Mouse (Mus musculus) lung, embryonic 14.5 days (tissue): ENCODE results near the gene Dnmt1. TPM values are rescaled to one million over a fixed set of nuclear protein-coding genes. Genes with fewer than 3 reads are reported as not detected.

Source experiments
- ATAC-seq: fragments of 200-750 bp; cut with Nextera tagmentation; 2 replicates; pipeline ENCODE4 v1.8.0; 2017; ENCODE audit warnings: mild to moderate bottlenecking, moderate TSS enrichment, moderate library complexity; ENCODE audit not compliant: insufficient read depth
- DNase-seq: peaks from one replicate; pipeline ENCODE4 v3.0.0-alpha.2; 2015
- H3K27ac ChIP-seq: fragments of 300-500 bp; sonication (generic); 2 replicates; pipeline ENCODE4 v1.5.1; 2014; ENCODE audit warnings: low read depth, mild to moderate bottlenecking, moderate library complexity
- H3K27me3 ChIP-seq: fragments of 300-500 bp; sonication (generic); 2 replicates; pipeline ENCODE4 v1.6.1; 2014; ENCODE audit warnings: low read length, control low read depth; ENCODE audit not compliant: insufficient read depth
- H3K36me3 ChIP-seq: fragments of 300-500 bp; sonication (generic); 2 replicates; pipeline ENCODE4 v1.6.1; 2014; ENCODE audit warnings: control low read depth; ENCODE audit not compliant: insufficient read depth
- H3K4me1 ChIP-seq: fragments of 300-500 bp; sonication (generic); 2 replicates; pipeline ENCODE4 v1.6.1; 2014; ENCODE audit warnings: antibody characterized with exemption, control low read depth; ENCODE audit not compliant: insufficient read depth
- H3K4me2 ChIP-seq: fragments of 300-500 bp; sonication (generic); 2 replicates; pipeline ENCODE4 v1.6.1; 2014; ENCODE audit warnings: mild to moderate bottlenecking
- H3K4me3 ChIP-seq: fragments of 300-500 bp; sonication (generic); 2 replicates; pipeline ENCODE4 v1.5.1; 2014; ENCODE audit warnings: low read depth, low read length
- H3K9ac ChIP-seq: fragments of 300-500 bp; sonication (generic); 2 replicates; pipeline ENCODE4 v1.6.1; 2014
- H3K9me3 ChIP-seq: fragments of 300-500 bp; sonication (generic); 2 replicates; pipeline ENCODE4 v1.6.1; 2016; ENCODE audit warnings: low read depth, low read length, control low read depth
- CTCF ChIP-seq: IDR thresholded peaks from 2 replicates; pipeline ENCODE4 v1.5.1; 2016; ENCODE audit warnings: antibody characterized with exemption, low read depth
- WGBS: fragments of 180-500 bp; shearing (Covaris S2); extraction: QIAGEN DNeasy Blood & Tissue Kit; methylation state at CpG from one replicate; pipeline ENCODE4 v1.1.7; 2014; 5-methylcytosine and 5-hydroxymethylcytosine counted together
- polyA plus RNA-seq: library from polyadenylated mRNA; unstranded; fragments of >200 nt; fragmentation: Nextera tagmentation; extraction: Ambion mirVana; gene quantifications from 2 replicates; pipeline ENCODE4 v1.2.1, GENCODE M21; 2014

Gene Dnmt1
- polyA plus RNA-seq, 1 experiment from 2014 or later: 82.1 TPM

- TF ChIP-seq CTCF: no peak
- no peak overlapping the region for H3K4me2 ChIP-seq
Measured at GRCm38 (mm10) chr9:20894629-20895028, 65.1 kb downstream of the Dnmt1 start.

GRCm38 (mm10) chr9:20893590-20894343 lies 65.9 kb downstream of the Dnmt1 start:
- H3K27ac ChIP-seq: no peak overlapping the region
- no peaks in the 10 kb centered on the region for H3K27me3 ChIP-seq
- H3K4me2 ChIP-seq: no peak overlapping the region
- no peak overlapping the region for H3K4me3 ChIP-seq
- no peaks in the 10 kb centered on the region for H3K9me3 ChIP-seq
- H3K36me3 ChIP-seq: peaks cover 76% of the 10 kb centered on the region
- ATAC-seq (no peak), DNase-seq (no peak)
- 79% methylated on average over 13 of the region's 13 CpGs for WGBS
- TF ChIP-seq CTCF: no peak
- no peaks in the 10 kb centered on the region for H3K4me1 ChIP-seq
- H3K9ac ChIP-seq: no peak overlapping the region

More at GRCm38 (mm10) chr9:20894629-20895028, 65.1 kb downstream of the Dnmt1 start:
- DNase-seq: no peak
- H3K36me3 ChIP-seq: peaks cover 73% of the 10 kb centered on the region
- H3K9ac ChIP-seq: no peak overlapping the region
- 87% methylated on average over 15 of the region's 15 CpGs for WGBS
- no peaks in the 10 kb centered on the region for H3K9me3 ChIP-seq
- no peak overlapping the region for H3K27ac ChIP-seq
- no peak overlapping the region for H3K4me3 ChIP-seq
- ATAC-seq: no peak
- no peaks in the 10 kb centered on the region for H3K27me3 ChIP-seq
- no peaks in the 10 kb centered on the region for H3K4me1 ChIP-seq

GRCm38 (mm10) chr9:20893069-20893468 lies 66.6 kb downstream of the Dnmt1 start:
- Histone ChIP-seq H3K36me3 (peaks cover 76% of the 10 kb centered on the region), H3K4me2 (no peak overlapping the region), H3K4me3 (no peak overlapping the region), H3K27ac (no peak overlapping the region), H3K9me3 (no peaks in the 10 kb centered on the region), H3K27me3 (no peaks in the 10 kb centered on the region), H3K9ac (no peak overlapping the region), H3K4me1 (no peaks in the 10 kb centered on the region)
- TF ChIP-seq CTCF: no peak
- 56% methylated on average over 5 of the region's 5 CpGs for WGBS
- DNase-seq: no peak
- ATAC-seq: no peak

DNA sequence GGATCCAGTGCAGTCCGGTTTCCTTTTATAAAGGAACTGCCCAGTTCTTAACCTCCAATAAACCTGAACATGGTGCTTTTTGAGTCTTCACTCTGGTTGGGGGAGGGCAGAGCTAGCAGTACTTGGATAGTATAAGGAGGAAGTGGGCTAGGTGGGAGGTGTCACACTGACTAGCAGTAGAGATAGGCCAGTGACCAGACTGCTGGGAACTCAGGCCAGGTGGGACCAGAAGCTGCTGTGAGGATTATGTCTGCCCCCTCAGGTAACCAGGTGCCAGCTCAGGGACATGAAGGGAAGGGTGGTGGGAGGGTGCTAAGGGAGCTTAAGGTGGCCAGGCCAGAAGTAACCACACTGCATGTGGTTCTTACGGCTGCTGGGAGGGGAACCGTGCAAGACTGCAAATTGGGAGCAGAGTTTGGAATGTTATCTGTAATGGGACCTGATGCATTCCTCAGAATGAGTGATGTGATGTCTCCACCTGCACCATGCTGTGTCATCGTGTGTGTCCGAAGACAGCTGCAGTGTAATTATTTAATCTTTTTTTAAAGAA lies 67.5 kb downstream of the Dnmt1 start:
- no peak overlapping the region for H3K9ac ChIP-seq
- no peaks in the 10 kb centered on the region for H3K4me1 ChIP-seq
- no peak for ATAC-seq

GRCm38 (mm10) chr9:20891339-20892103 lies 68.2 kb downstream of the Dnmt1 start:
- DNase-seq (no peak), ATAC-seq (no peak)
- TF ChIP-seq CTCF: no peak
- no peak overlapping the region for H3K27ac ChIP-seq
- no peak overlapping the region for H3K4me2 ChIP-seq
- peaks cover 72% of the 10 kb centered on the region for H3K36me3 ChIP-seq
- 63% methylated on average over 26 of the region's 26 CpGs for WGBS
- H3K9me3 ChIP-seq: no peaks in the 10 kb centered on the region
- no peak overlapping the region for H3K9ac ChIP-seq
- H3K27me3 ChIP-seq: no peaks in the 10 kb centered on the region
- H3K4me1 ChIP-seq: no peaks in the 10 kb centered on the region
- H3K4me3 ChIP-seq: no peak overlapping the region

More for the DNA sequence above, 67.5 kb downstream of the Dnmt1 start:
- Histone ChIP-seq H3K9me3 (no peaks in the 10 kb centered on the region), H3K27me3 (no peaks in the 10 kb centered on the region), H3K36me3 (peaks cover 76% of the 10 kb centered on the region), H3K4me2 (no peak overlapping the region), H3K27ac (no peak overlapping the region), H3K4me3 (no peak overlapping the region)
- TF ChIP-seq CTCF: no peak
- 50% methylated on average over 5 of the region's 5 CpGs for WGBS
- DNase-seq: no peak

DNA sequence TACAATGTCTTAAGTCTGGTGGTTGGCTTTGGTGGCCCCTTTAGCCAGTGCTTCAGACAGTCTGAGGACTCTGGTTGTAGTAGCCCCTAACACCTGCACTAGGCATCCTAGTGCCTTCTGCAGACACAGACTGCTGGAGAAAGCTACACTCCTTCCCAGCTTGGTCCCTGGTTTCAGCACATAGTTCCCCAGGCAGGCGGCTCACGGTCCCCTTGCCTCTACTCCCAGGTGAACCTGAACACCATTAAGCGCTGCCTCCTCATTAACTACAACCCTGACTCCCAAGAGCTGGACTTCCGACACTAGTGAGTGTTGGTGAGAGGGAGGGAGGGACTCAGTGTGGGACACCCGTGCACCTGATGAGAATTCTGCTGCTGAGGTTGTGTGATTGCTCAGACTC lies 69.3 kb downstream of the Dnmt1 start:
- no peak for DNase-seq
- no peak for ATAC-seq
- Histone ChIP-seq H3K4me2 (no peak overlapping the region), H3K4me3 (no peak overlapping the region), H3K9me3 (no peaks in the 10 kb centered on the region), H3K36me3 (peaks cover 61% of the 10 kb centered on the region), H3K27ac (no peak overlapping the region), H3K9ac (no peak overlapping the region), H3K4me1 (no peaks in the 10 kb centered on the region), H3K27me3 (no peaks in the 10 kb centered on the region)
- TF ChIP-seq CTCF: no peak
- WGBS: 89% methylated on average over 5 of the region's 5 CpGs
